Comparison of ENCODE assay signal across 10 mouse cellular contexts in the genomic region with DNA sequence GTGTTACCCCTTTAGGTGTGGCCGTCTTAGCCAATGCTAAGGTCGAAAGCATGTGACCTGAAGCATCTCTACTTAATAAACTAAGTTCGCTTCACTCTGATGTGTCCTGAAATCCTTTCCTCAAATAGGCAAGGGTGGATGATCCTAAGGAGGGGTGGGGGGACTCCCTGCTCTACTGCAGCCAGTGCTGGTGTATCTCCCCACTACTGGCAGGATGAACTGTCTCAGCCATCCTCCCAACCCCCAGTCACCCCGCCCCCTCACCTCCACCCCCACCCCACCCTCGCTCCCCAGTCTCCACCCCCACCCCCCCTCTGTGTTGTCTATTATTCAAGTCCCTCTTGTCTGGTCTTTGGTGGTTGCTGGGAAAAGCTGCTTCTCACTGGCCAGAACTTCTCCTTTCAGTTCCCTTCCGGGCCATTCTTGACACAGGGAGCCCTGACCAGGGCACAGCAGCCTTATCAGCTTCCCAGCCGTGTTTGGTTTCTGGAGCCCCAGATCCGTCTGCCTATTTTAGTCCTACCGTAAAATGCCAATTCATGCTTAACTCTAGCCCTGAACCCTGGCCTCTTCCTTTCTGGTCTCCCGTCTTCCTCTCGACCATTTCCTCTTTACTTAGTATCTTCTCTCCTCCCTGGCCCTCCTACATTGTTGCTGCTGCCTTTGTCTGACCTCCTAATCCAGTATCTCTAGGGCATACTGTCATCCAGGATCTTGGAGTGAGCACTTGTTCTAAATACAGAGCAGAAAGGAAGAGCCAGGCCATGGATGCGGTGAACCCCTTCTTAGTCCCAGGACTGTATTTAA. TPM values are rescaled to one million over a fixed set of nuclear protein-coding genes. Genes with fewer than 3 reads are reported as not detected.
A peak's percentile ranks its signal among the peaks of the same experiment; 100 is the strongest.
DNase-seq lines count a peak whose midpoint lies in the region; ATAC-seq and TF ChIP-seq lines count a peak whose summit lies in the region.
"Had no signal": no experiment of that assay in that cellular context is flagged by ENCODE, and none has a peak within 500 bp of the region (broad histone marks: within the 10 kb centered on the region; RNA-seq: fewer than 3 reads in every experiment).

No protein-coding gene starts in this region.

- TF ChIP-seq CTCF in intestine, postnatal 0 days (IDR thresholded peaks at IDR 0.05; ENCODE audit: low read depth) = no peak
- no peak for TF ChIP-seq CTCF in G1E (IDR thresholded peaks at IDR 0.05; ENCODE audit: low read depth, low read length)

- DNase-seq in G1E (ENCODE audit: low spot score) = peak; percentile 86
- no peak for DNase-seq in gastrocnemius, postnatal 25 days
- DNase-seq in left cerebral cortex, adult 8-10 months (ENCODE audit: low spot score in 2 of 2) = no peak
- no peak for DNase-seq in urinary bladder, adult 2 months (ENCODE audit: low spot score)
- DNase-seq: cerebellum, adult 18-20 months; kidney, postnatal 25 days had no signal

- H3K27me3 ChIP-seq in intestine, embryonic 15.5 days (replicated peaks) = no peaks in the 10 kb centered on the region
- H3K27me3 ChIP-seq in intestine, postnatal 0 days (replicated peaks; ENCODE audit: control insufficient read depth, insufficient read depth, low read length) = no peaks in the 10 kb centered on the region
- H3K27me3 ChIP-seq in G1E (ENCODE audit: insufficient read depth, low read length) = peaks cover 7% of the 10 kb centered on the region; the same call in 1 of the 2 replicates
- no peaks in the 10 kb centered on the region for H3K27me3 ChIP-seq in heart, embryonic 13.5 days (replicated peaks)

- no peak overlapping the region for H3K4me2 ChIP-seq in intestine, embryonic 15.5 days (replicated peaks)
- no peak overlapping the region for H3K4me2 ChIP-seq in intestine, postnatal 0 days (replicated peaks; ENCODE audit: low read depth)
- H3K4me2 ChIP-seq in heart, embryonic 13.5 days = peak overlapping the region; percentile 27

- no peaks in the 10 kb centered on the region for H3K36me3 ChIP-seq in intestine, embryonic 15.5 days
- no peaks in the 10 kb centered on the region for H3K36me3 ChIP-seq in intestine, postnatal 0 days (ENCODE audit: control insufficient read depth, insufficient read depth)
- no peaks in the 10 kb centered on the region for H3K36me3 ChIP-seq in G1E (replicated peaks)
- no peaks in the 10 kb centered on the region for H3K36me3 ChIP-seq in heart, embryonic 13.5 days

- no peaks in the 10 kb centered on the region for H3K9me3 ChIP-seq in intestine, embryonic 15.5 days
- no peaks in the 10 kb centered on the region for H3K9me3 ChIP-seq in intestine, postnatal 0 days (ENCODE audit: control insufficient read depth)
- no peaks in the 10 kb centered on the region for H3K9me3 ChIP-seq in G1E (replicated peaks)
- no peaks in the 10 kb centered on the region for H3K9me3 ChIP-seq in heart, embryonic 13.5 days

- 0 out of 2 replicates have a peak, but pooled peaks have one; percentile 39 for ATAC-seq in intestine, embryonic 15.5 days
- ATAC-seq in intestine, postnatal 0 days = no peak
- peak; percentile 86 for ATAC-seq in G1E (ENCODE audit: extremely low read depth, insufficient number of reproducible peaks, low FRiP score, poor library complexity, severe bottlenecking)
- ATAC-seq in heart, embryonic 13.5 days (ENCODE audit: extremely low read depth, insufficient number of reproducible peaks, low FRiP score, low TSS enrichment) = no peak
- ATAC-seq in megakaryocyte-erythroid progenitor cell, adult 5-6 weeks (replicated peaks; ENCODE audit: low FRiP score, low TSS enrichment, poor library complexity, severe bottlenecking) = peak; percentile 68

- no peak overlapping the region for H3K9ac ChIP-seq in intestine, embryonic 15.5 days
- H3K9ac ChIP-seq in intestine, postnatal 0 days (ENCODE audit: low read depth, low read length) = no peak overlapping the region
- peak overlapping the region; percentile 29; the same call in 1 of the 2 replicates for H3K9ac ChIP-seq in heart, embryonic 13.5 days

- no peak overlapping the region for H3K4me3 ChIP-seq in intestine, embryonic 15.5 days (replicated peaks)
- no peak overlapping the region for H3K4me3 ChIP-seq in intestine, postnatal 0 days (ENCODE audit: low read depth, low read length)
- H3K4me3 ChIP-seq in G1E (ENCODE audit: low read depth, low read length) = peak overlapping the region; percentile 50; the same call in 1 of the 2 replicates
- no peak overlapping the region for H3K4me3 ChIP-seq in heart, embryonic 13.5 days

- peaks cover 13% of the 10 kb centered on the region; the same call in 1 of the 2 replicates for H3K4me1 ChIP-seq in intestine, embryonic 15.5 days (replicated peaks)
- H3K4me1 ChIP-seq in intestine, postnatal 0 days (replicated peaks; ENCODE audit: control insufficient read depth, insufficient read depth, low read length) = no peaks in the 10 kb centered on the region
- H3K4me1 ChIP-seq in G1E (ENCODE audit: insufficient read depth, low read depth, low read length) = peaks cover 42% of the 10 kb centered on the region
- peaks cover 22% of the 10 kb centered on the region for H3K4me1 ChIP-seq in heart, embryonic 13.5 days

- WGBS in intestine, embryonic 15.5 days = 50% methylated on average over 12 of the region's 12 CpGs
- WGBS in intestine, postnatal 0 days = 42% methylated on average over 12 of the region's 12 CpGs
- WGBS in heart, embryonic 13.5 days = 19% methylated on average over 12 of the region's 12 CpGs

- H3K27ac ChIP-seq in intestine, embryonic 15.5 days = no peak overlapping the region
- H3K27ac ChIP-seq in intestine, postnatal 0 days (ENCODE audit: low read depth, low read length) = no peak overlapping the region
- H3K27ac ChIP-seq in heart, embryonic 13.5 days (replicated peaks) = peak overlapping the region; percentile 55

RNA-seq across cellular contexts. Expression of gene Bin2, which starts 4.4 kb away (rescaled TPM):
- polyA plus RNA-seq in intestine, embryonic 15.5 days (2015; fragmentation: Nextera tagmentation; extraction: Ambion mirVana) = 6.7 and 7.2 TPM in 2 replicates
- polyA plus RNA-seq in intestine, postnatal 0 days (2015; fragmentation: Nextera tagmentation; extraction: Ambion mirVana) = 5.8 and 7.3 TPM in 2 replicates
- total RNA-seq in G1E (2014; fragmentation: Nextera tagmentation) (5.3 and 6.8 TPM in 2 replicates), G1E (2017) (13.3 and 15.5 TPM in 2 replicates)
- polyA plus RNA-seq in G1E (2012) = 13.7 and 14.3 TPM in 2 replicates
- 2.9 and 3.2 TPM in 2 replicates for polyA plus RNA-seq in heart, embryonic 13.5 days (2015; fragmentation: Nextera tagmentation; extraction: Ambion mirVana)
- 33.2 and 37.0 TPM in 2 replicates for total RNA-seq in megakaryocyte-erythroid progenitor cell, adult 5-6 weeks (2014; fragmentation: Nextera tagmentation)
- 57.3 and 57.4 TPM in 2 replicates for total RNA-seq in megakaryocyte-erythroid progenitor cell, adult 5-6 weeks (2017)
- under 1 TPM in 1 of 2 experiments, not detected in 1; 0.61 TPM for total RNA-seq in gastrocnemius, postnatal 25 days (2021)
- total RNA-seq in left cerebral cortex, adult 8-10 months (2022) = 10 to 100 TPM in 1 of 4 experiments, 1 to 10 TPM in 3; 6.8 to 10.0 (median 7.6) TPM
- 6.5 and 6.6 TPM in 2 replicates for polyA plus RNA-seq in urinary bladder, adult 2 months (2012; rRNA removed)

RNA-seq across cellular contexts. Expression of gene Cela1, which starts 13.9 kb away (rescaled TPM):
- polyA plus RNA-seq in intestine, embryonic 15.5 days (2015; fragmentation: Nextera tagmentation; extraction: Ambion mirVana) = 104 and 271 TPM in 2 replicates
- polyA plus RNA-seq in intestine, postnatal 0 days (2015; fragmentation: Nextera tagmentation; extraction: Ambion mirVana) = 37.2 and 41.1 TPM in 2 replicates
- total RNA-seq in G1E (2014; fragmentation: Nextera tagmentation) (not detected in 2 replicates), G1E (2017) (2.9 and 6.4 TPM in 2 replicates)
- 0.32 and 0.54 TPM in 2 replicates for polyA plus RNA-seq in G1E (2012)
- polyA plus RNA-seq in heart, embryonic 13.5 days (2015; fragmentation: Nextera tagmentation; extraction: Ambion mirVana) = 1.7 TPM in 2 replicates
- total RNA-seq in megakaryocyte-erythroid progenitor cell, adult 5-6 weeks (2014; fragmentation: Nextera tagmentation) = 124 and 168 TPM in 2 replicates
- total RNA-seq in megakaryocyte-erythroid progenitor cell, adult 5-6 weeks (2017) = 87.7 and 112 TPM in 2 replicates
- total RNA-seq in gastrocnemius, postnatal 25 days (2021) = not detected
- total RNA-seq in left cerebral cortex, adult 8-10 months (2022) = 1 to 10 TPM; 1.7 to 5.8 (median 4.5) TPM
- polyA plus RNA-seq in urinary bladder, adult 2 months (2012; rRNA removed) = 97.3 and 135 TPM in 2 replicates

RNA-seq across cellular contexts. Expression of gene Smagp, which starts 37.0 kb away (rescaled TPM):
- polyA plus RNA-seq in intestine, embryonic 15.5 days (2015; fragmentation: Nextera tagmentation; extraction: Ambion mirVana) = 37.7 and 41.2 TPM in 2 replicates
- 77.1 and 88.6 TPM in 2 replicates for polyA plus RNA-seq in intestine, postnatal 0 days (2015; fragmentation: Nextera tagmentation; extraction: Ambion mirVana)
- total RNA-seq in G1E (2014; fragmentation: Nextera tagmentation) (not detected in 2 replicates), G1E (2017) (2.6 and 2.7 TPM in 2 replicates)
- 2.7 and 3.3 TPM in 2 replicates for polyA plus RNA-seq in G1E (2012)
- polyA plus RNA-seq in heart, embryonic 13.5 days (2015; fragmentation: Nextera tagmentation; extraction: Ambion mirVana) = 15.3 and 16.0 TPM in 2 replicates
- total RNA-seq in megakaryocyte-erythroid progenitor cell, adult 5-6 weeks (2014; fragmentation: Nextera tagmentation) = 3.3 and 4.4 TPM in 2 replicates
- 4.8 TPM in 1 of 2 replicates, not detected in the other for total RNA-seq in megakaryocyte-erythroid progenitor cell, adult 5-6 weeks (2017)
- 1 to 10 TPM; 2.5 to 3.0 TPM for total RNA-seq in gastrocnemius, postnatal 25 days (2021)
- total RNA-seq in left cerebral cortex, adult 8-10 months (2022) = 1 to 10 TPM; 1.9 to 3.1 (median 2.3) TPM
- polyA plus RNA-seq in urinary bladder, adult 2 months (2012; rRNA removed) = 65.7 and 67.6 TPM in 2 replicates

RNA-seq across cellular contexts. Expression of gene Galnt6, which starts 55.4 kb away (rescaled TPM):
- 4.2 and 4.3 TPM in 2 replicates for polyA plus RNA-seq in intestine, embryonic 15.5 days (2015; fragmentation: Nextera tagmentation; extraction: Ambion mirVana)
- polyA plus RNA-seq in intestine, postnatal 0 days (2015; fragmentation: Nextera tagmentation; extraction: Ambion mirVana) = 65.3 and 72.5 TPM in 2 replicates
- total RNA-seq in G1E (2014; fragmentation: Nextera tagmentation) = not detected in 2 replicates
- total RNA-seq in G1E (2017) = 0.05 TPM in 1 of 2 replicates, not detected in the other
- 0.02 TPM in 1 of 2 replicates, not detected in the other for polyA plus RNA-seq in G1E (2012)
- 0.09 and 0.13 TPM in 2 replicates for polyA plus RNA-seq in heart, embryonic 13.5 days (2015; fragmentation: Nextera tagmentation; extraction: Ambion mirVana)
- total RNA-seq in megakaryocyte-erythroid progenitor cell, adult 5-6 weeks (2014; fragmentation: Nextera tagmentation) = 22.4 and 22.6 TPM in 2 replicates
- total RNA-seq in megakaryocyte-erythroid progenitor cell, adult 5-6 weeks (2017) = 26.6 and 39.5 TPM in 2 replicates
- under 1 TPM; 0.08 to 0.13 TPM for total RNA-seq in gastrocnemius, postnatal 25 days (2021)
- 10 to 100 TPM; 12.4 to 15.1 (median 14.4) TPM for total RNA-seq in left cerebral cortex, adult 8-10 months (2022)
- polyA plus RNA-seq in urinary bladder, adult 2 months (2012; rRNA removed) = 14.7 and 20.5 TPM in 2 replicates

RNA-seq across cellular contexts. Expression of gene Dazap2, which starts 58.6 kb away (rescaled TPM):
- polyA plus RNA-seq in intestine, embryonic 15.5 days (2015; fragmentation: Nextera tagmentation; extraction: Ambion mirVana) = 245 and 263 TPM in 2 replicates
- 354 and 373 TPM in 2 replicates for polyA plus RNA-seq in intestine, postnatal 0 days (2015; fragmentation: Nextera tagmentation; extraction: Ambion mirVana)
- total RNA-seq in G1E (2014; fragmentation: Nextera tagmentation) (234 and 277 TPM in 2 replicates), G1E (2017) (177 TPM in 2 replicates)
- 52.4 and 56.6 TPM in 2 replicates for polyA plus RNA-seq in G1E (2012)
- polyA plus RNA-seq in heart, embryonic 13.5 days (2015; fragmentation: Nextera tagmentation; extraction: Ambion mirVana) = 202 and 203 TPM in 2 replicates
- 208 and 229 TPM in 2 replicates for total RNA-seq in megakaryocyte-erythroid progenitor cell, adult 5-6 weeks (2014; fragmentation: Nextera tagmentation)
- total RNA-seq in megakaryocyte-erythroid progenitor cell, adult 5-6 weeks (2017) = 148 and 159 TPM in 2 replicates
- total RNA-seq in gastrocnemius, postnatal 25 days (2021) = 10 to 100 TPM; 51.9 to 55.1 TPM
- 100 to 1,000 TPM; 118 to 126 (median 122) TPM for total RNA-seq in left cerebral cortex, adult 8-10 months (2022)
- polyA plus RNA-seq in urinary bladder, adult 2 months (2012; rRNA removed) = 255 and 281 TPM in 2 replicates

Comparison
In these comparisons a context has a peak if more than half of its experiments do, and no peak if none do; other contexts are left out.
1. ATAC-seq: peak in intestine, embryonic 15.5 days (single experiment), G1E (single experiment) and megakaryocyte-erythroid progenitor cell, adult 5-6 weeks (single experiment); none in intestine, postnatal 0 days (single experiment) and heart, embryonic 13.5 days (single experiment).
2. RNA of gene Cela1, which starts 13.9 kb away (polyA plus RNA-seq): 97.3 to 135 TPM in urinary bladder, adult 2 months, 104 to 271 TPM in intestine, embryonic 15.5 days and 37.2 to 41.1 TPM in intestine, postnatal 0 days; 1.7 TPM in heart, embryonic 13.5 days and 0.32 to 0.54 TPM in G1E; every median in the first group is over 10 times any median in the second.